Mouse (Mus musculus) adipocyte (in vitro differentiated cells): ENCODE measurements around the gene Gm11758.
"Not testable (repeated sequence)": the region's sequence is repeated elsewhere in the genome, so short reads cannot be mapped to it uniquely, and the experiment has no call there.

Experiments
- DNase-seq: peaks from one replicate; pipeline ENCODE4 v3.0.0-alpha.2; 2016; ENCODE audit warnings: low spot score

Gm11758 gene

DNA sequence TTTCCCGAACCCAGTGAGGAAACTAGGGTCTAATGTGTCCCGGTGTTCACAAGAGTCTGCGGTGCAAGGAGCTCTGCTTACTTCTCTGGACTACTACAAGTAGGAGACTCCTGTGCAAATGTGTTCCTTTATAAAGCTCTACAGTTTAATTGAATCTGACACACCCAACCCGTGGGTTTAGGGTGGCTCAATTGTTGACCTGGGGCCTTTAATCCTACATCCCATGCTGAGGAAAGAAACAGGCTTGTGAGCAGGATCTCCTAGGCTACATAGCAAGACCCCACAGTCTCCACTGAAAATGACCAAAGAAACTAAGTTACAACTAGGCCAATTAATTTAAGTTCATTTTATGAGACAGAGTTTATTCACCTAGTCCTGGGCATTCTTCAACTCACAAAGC lies at the start of gene Gm11758:
Gene Gm11758, minus strand, starts transcription at position 101 of the 400 bp plus-strand sequence.
- DNase-seq = not testable (repeated sequence)

DNA sequence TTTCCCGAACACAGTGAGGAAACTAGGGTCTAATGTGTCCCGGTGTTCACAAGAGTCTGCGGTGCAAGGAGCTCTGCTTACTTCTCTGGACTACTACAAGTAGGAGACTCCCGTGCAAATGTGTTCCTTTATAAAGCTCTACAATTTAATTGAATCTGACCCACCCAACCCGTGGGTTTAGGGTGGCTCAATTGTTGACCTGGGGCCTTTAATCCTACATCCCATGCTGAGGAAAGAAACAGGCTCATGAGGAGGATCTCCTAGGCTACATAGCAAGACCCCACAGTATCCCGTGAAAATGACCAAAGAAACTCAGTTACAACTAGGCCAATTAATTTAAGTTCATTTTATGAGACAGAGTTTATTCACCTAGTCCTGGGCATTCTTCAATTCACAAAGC lies 44.6 kb upstream of the Gm11758 start, which contains the start of gene Gm11756:
Gene Gm11756, minus strand, starts transcription at position 101 of the 400 bp plus-strand sequence.
- not testable (repeated sequence) for DNase-seq

DNA sequence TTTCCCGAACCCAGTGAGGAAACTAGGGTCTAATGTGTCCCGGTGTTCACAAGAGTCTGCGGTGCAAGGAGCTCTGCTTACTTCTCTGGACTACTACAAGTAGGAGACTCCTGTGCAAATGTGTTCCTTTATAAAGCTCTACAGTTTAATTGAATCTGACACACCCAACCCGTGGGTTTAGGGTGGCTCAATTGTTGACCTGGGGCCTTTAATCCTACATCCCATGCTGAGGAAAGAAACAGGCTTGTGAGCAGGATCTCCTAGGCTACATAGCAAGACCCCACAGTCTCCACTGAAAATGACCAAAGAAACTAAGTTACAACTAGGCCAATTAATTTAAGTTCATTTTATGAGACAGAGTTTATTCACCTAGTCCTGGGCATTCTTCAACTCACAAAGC lies 29.8 kb upstream of the Gm11758 start, which contains the start of gene Gm13871:
Gene Gm13871, minus strand, starts transcription at position 101 of the 400 bp plus-strand sequence.
- DNase-seq = not testable (repeated sequence)

DNA sequence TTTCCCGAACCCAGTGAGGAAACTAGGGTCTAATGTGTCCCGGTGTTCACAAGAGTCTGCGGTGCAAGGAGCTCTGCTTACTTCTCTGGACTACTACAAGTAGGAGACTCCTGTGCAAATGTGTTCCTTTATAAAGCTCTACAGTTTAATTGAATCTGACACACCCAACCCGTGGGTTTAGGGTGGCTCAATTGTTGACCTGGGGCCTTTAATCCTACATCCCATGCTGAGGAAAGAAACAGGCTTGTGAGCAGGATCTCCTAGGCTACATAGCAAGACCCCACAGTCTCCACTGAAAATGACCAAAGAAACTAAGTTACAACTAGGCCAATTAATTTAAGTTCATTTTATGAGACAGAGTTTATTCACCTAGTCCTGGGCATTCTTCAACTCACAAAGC lies 14.9 kb upstream of the Gm11758 start, which contains the start of gene Gm11757:
Gene Gm11757, minus strand, starts transcription at position 101 of the 400 bp plus-strand sequence.
- DNase-seq = not testable (repeated sequence)

DNA sequence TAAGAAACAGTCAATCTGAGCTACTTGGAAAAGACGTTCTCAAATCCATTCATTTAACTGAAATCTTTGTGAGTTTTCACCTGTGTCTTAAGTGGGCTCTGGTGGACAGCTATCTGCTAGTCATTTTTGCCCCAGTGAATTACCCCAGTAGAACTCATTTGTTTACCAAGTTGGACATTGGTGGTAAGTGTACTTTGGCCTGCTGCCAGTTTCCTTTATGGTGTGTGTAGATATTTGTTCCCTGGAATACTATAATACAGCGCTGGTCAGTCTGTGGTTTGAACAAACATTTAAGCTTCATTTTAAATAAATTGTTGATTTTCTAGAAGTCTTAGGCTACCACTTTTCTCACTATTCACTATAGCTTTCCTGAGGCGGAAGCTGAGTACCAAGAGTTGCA lies 49.5 kb downstream of the Gm11758 start:
- no peak for DNase-seq
